Mouse (Mus musculus) frontal cortex, postnatal 36 days (tissue): Measurements from ENCODE around the gene Ampd1.

ENCODE experiments used
- DNase-seq, 2 experiments: peaks; one replicate each; pipeline ENCODE4 v3.0.0; 2022; ENCODE audit warnings: low spot score in 2 of 2

Ampd1 gene

DNA sequence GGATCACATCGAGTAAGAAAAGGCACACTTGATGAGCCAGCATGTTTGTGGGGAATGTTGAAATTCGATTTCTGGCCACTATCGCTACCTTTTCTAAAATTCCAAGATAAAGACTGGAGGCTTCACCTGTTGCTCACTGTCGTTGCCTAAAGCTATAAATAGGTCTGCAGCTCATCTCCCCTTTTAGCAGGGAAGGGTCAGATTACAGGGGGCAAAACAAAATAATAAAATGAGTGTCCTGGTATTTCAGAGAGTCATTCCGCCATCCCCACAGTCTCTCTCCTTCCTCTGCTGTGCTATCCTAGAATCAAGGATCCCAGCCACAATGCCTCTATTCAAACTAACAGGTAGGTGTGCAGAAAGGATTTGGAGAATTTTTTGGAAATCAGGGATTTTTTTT is at the start of gene Ampd1:
TSS of gene Ampd1 (plus strand) at position 244 of the 400 bp plus-strand sequence.
- no peak for DNase-seq

DNA sequence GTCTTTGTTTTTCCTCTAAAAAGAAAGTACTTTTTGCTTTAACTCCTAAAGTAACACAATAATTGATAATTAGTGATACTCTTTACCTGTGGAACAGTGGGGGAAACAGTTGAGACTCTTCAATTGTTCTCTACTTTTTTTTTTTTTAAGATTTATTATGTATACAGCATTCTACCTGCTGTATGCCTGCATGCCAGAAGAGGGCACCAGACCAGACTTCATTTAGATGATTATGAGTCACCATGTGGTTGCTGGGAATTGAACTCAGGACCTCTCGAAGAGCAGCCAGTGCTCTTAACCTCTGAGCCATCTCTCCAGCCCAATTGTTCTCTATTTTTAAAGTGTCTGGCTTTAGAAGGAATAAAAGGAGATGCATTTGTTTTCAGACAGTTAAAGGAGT is 47.6 kb upstream of the Ampd1 start:
- DNase-seq, result no peak

DNA sequence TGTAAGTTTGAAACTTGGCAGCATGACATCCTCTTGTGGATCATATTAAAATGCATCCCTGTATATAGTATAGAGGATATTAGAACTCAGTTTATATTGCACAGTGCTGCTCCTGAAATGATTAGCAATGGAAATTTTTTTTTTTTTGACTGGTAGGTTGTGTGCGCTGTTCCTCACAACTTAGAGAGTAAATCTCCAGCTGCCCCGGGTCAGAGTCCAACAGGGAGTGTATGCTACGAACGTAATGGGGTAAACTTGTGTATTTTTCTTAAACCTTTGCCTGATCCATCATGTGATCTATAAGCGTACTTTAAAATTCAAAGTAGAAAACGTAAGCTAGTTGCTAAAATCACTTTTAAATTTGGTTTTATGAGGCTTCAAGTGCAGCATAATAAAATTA is 33.5 kb upstream of the Ampd1 start:
- no peak for DNase-seq

DNA sequence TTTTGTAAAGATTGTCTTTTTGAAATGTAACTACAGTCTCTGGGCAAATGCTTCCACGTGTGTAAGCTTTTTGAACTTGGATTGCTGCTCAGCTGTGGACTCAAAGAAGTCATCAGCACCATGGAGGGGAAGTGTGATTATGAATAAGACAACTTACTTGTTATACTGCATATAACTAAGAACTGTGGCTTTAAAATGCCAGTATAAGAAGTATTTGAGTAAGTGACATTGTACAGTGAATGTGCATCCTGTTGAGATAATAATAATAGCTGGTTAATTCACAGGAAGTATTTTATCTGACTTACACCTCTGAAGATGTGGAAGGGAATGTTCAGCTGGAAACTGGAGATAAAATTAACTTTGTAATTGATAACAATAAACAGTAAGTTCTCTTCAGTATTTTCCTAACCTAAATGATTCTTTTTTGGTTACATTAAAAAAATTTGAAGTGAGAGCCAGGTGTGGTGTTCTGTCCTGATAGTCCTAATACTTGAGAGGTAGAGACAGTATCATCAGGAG is 32.9 kb upstream of the Ampd1 start:
- no peak for DNase-seq

DNA sequence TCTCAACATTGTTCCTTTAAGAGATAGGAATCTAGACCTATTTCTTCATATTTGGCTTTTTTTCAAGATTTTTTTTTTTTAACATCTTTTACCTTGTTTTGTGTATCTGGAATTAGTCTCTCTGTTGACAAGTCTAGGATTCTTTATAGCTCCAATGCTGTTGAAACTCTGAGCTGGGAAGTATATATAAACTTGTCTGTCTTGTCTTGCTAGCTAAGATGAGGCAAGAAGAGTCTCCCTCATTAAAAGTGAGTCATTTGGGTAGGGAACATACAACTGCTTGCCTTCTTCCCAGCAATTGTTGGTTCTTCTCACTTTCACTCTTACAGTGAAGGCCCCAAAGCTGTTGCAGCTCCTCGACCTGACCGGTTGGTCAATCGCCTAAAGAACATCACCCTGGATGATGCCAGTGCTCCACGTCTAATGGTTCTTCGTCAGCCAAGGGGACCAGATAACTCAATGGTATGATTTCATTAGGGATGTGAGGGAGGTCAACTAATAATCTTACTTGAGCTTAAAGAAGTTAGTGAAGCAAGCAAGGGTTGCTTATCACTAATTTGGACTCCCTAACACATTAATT is 17.7 kb upstream of the Ampd1 start:
- DNase-seq, result no peak

DNA sequence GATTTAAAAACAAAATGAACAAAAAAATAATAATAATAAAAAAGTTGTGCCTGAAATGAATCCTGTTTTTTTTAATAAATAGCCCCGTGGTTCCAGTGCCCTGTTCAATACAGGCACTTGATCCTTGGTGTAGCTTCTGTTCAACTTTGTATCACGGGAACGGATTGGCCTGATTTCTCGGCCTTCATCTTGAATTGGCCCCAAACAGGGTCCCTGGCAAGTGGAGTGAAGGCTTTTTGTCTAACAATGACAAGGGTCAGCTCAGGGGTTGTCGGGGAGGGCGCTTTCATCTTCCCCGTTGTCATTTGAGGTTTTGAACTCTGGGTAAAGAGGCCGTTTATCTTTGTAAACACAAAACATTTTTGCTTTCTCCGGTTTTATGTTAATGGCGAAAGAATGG is 16.1 kb upstream of the Ampd1 start:
- DNase-seq, result no peak

DNA sequence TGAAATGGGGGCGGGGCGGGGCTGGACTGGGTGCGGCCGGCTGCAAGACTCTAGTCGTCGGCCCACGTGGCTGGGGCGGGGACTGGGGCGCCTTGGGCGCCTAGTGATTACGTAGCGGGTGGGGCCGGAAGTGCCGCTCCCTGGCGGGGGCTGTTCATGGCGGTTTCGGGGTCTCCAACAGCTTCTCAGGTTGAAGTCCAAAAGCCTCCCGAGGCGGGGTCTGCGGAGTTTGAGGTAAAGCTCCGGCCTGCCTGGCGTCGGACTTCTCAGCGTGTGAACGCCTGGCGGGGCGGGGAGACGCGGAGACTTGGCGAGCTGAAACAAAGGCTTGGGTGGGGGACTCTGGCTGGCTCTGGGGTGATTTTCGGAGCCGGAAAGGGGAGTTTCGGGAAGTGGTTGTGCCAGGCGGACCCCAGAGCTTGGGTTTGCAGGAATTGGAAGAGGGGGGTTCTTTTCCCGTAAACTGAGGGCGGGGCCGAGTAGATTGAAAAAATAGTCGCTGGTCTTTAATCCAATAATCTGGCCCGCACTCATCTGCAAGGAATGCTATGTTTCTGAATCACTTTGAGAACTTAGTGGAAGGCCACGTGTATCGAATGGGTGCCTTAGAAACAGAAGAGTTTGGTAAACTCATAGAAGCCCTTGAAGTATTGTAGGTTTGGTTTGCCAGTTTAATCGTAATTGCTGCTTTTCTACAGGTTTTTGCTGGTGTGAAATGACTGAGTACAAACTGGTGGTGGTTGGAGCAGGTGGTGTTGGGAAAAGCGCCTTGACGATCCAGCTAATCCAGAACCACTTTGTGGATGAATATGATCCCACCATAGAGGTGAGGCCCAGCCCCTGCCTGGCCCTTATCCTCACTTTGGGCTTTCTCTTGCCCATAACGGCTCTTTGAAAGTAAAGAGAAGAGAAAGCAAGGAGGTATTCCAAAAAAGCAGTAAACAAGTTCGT is 15.3 kb upstream of the Ampd1 start, which contains the start of gene Nras:
TSS of gene Nras (plus strand) at position 79 of the 951 bp plus-strand sequence.
- DNase-seq, result peak; percentile 94

DNA sequence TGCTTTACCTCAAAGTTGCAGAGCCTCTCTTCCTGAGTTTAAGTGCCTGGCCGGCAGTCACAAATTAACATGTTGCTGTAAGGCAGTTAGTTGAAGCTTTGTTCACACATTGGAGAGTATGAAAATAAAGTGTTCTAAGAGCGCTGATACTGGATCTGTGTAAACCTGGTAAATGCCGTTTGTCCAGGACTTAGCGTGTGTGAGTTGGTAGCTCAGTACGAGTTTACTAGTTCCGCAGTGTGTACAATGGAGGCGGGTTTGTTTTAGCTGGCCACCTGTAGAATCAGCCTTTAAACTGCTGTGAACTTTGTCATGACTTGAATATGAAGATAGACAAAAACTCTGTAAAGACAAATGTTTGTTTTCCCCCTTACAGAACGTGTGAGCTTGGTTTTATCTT is 6.9 kb upstream of the Ampd1 start:
- no peak for DNase-seq

DNA sequence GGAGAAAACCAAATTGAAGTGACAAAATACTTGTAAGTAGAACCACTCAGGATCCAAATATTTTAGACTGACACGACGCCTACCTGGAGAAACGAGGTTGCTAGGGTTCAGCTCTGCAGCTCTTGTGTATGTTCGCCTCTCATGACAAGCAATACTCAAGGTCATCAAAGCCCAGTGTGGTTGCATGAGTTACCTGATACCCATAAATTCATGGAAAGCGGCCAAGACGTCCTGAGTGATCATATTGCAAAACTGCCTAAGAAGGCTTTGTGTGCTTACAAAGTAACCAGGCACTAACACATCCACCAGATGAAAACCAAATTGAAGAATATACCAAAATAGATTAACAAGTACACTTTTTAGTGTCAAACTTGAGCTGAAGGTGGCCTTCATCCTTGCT is 4.8 kb upstream of the Ampd1 start:
- no peak for DNase-seq

DNA sequence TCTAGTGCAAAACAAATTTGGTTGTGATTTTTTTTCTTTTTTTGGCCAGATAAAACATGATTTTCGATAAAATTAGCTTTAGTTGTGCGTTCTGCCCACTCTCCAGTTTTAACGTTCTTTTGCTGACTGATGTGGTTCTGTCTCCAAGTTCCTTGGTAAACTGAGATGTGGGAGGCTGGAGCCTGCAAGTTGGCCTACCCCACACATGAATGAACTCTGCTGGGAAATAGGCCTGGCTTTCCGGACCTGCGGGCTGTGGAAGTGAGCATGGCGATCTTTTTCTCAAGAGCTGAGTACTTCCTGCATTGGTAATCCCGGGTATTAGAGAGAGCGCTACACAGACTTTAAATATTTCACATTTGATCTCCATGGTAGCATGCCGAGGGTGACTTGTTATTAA is 2.1 kb downstream of the Ampd1 start:
- no peak for DNase-seq

DNA sequence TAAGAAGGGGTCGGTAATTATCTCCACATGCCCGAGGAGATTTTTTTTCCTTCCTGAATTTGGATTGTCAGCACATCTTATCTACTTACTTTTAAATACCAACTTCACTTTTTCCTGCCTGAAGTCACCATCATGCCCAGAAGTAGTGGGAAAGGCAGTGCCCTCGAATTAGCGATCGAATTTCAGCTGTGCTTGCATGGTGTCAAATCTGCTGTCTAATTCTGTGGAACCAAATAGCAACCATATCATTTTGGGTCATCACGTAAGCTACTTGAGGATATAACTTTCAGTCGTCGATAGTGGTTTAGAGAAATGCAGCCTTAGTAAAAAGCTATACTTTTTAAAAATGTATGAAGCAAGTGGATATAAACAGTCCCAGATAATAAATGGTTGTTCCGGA is 2.7 kb downstream of the Ampd1 start:
- DNase-seq, result no peak

DNA sequence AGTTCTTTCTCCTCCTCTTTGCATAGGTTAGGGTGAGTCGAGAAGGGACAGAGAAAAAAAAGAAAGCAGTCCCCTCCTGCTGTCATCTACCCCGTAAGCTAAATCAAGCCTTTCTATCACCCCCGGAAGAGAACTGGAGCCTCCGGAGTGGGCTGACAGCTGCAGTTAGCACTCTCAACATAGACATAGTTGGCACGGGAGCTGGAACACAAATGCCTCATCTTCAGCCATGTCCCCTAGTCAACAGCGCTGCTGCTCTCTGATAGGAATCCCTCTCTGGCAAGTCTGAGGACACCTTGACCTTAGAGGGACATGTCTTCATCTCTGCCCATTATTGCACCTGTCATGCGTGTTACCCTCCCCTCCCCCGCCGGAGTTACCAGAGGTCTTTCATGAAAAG is 5.5 kb downstream of the Ampd1 start:
- peak; percentile 31 to 52 for DNase-seq

DNA sequence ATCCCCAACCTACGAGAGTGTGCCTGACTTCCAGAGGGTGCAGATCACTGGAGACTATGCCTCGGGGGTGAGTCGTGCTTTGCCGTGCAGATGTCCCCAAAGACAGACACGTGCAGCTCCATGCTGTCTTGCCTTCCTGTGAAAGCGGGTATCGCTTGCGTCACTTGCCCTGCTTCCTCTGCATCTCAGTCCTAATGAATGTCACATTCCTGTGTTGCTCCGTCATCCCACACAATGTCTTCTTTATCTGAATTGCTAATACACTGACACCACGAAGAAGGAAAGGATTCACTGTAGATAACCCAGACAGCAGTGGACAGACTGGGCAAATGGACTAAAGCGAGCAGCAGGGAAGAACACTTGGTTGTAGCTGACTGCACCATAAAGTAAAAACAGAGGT is 7.2 kb downstream of the Ampd1 start:
- DNase-seq, result no peak

DNA sequence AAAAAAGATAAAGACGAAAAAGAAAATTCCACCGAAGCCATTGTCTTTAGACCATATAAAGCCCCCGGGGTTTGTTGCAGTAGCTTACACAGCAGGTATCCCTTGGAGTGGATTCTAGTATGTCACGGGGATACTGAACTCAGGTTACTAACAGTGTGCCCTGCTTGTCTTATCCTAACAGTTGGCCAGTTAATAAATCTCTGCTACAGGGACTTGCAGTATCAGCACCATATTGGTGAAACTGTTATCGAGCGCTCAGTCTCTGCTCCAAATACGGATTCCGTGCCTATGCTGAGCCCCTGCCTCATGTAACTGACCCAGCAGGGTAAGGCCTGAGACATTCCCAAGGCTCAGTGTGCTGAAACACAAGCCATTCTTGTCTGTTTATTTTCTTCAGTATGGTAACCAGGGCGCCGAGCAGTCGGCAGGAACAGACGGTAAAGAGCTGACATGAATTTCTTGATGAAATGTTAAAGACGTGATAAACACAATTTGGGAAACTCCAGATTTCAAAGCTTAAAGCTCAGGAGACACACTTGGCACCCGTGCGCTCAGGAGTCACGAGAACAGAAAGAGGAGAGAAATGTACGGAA is 8.1 kb downstream of the Ampd1 start:
- no peak for DNase-seq

DNA sequence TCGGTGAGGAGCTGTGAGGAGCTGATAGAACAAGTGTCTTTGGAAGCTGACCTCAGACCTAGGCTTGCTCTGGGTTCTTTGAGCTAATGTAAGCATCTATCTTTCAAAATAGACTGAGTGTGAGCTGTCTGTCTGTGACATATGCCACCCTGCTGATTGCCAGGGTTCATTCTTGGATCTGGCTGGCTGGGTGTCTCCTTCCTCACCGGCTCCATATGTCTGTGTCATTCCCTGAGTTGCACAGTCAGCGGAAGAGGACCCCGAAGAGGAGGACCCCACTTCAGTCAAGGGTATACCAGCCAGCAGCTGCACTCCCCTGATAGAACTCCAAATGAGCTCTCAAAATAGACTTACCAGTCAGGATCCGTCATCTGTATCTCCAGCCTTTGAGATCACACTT is 8.9 kb downstream of the Ampd1 start:
- no peak for DNase-seq

DNA sequence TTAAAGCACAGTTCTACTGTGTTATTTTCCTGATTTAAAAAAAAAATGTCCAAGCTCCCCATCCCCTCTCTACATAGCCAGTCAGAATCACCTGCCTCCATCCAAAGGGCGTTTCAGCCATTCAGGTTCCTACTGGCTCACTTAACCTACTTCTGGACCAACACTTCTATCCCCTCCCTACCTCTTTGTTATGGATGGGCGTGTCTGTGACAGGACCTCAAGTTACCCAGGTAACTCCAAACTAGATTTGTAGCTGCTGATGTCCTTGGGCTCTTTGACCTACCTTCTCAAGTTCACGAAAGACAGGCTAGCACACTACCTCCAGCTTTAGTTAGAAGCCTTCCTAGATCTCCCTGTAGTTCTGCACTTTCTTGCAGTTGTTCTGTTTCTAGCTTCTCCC is 12.2 kb downstream of the Ampd1 start:
- no peak for DNase-seq

DNA sequence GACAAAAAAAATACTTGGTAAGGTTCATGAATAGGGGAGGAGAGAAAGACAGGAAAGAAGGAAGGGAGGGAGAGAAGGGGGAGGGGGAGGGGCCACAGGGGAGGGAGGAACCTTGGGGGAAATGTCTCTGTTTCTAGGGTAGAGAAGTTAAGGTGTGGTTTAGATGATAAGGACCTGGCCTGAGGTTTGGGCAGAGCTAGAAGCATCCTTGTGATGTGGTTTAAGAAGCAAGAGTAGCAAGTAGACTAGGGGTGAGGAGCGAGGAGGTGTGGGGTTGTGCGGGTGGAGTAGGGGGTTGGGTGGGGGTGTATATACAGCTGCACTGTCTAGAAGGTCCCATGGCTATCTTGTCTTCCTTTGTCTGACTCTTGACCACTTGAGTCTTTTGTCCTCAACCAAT is 17.9 kb downstream of the Ampd1 start:
- DNase-seq, result no peak

DNA sequence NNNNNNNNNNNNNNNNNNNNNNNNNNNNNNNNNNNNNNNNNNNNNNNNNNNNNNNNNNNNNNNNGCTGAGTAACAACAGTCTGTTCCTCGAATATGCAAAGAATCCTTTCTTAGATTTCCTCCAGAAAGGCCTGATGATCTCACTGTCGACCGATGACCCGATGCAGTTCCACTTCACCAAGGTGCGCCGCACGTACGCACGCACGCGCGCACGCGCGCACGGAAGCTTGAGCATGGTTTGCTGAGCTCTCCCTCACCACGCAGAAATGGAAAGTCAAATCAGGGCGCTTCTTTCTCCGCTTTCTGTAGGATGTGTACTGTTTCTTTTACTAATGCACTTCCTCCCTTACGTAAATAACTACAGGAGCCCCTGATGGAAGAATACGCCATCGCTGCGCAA is 24.8 kb downstream of the Ampd1 start:
- no peak for DNase-seq

DNA sequence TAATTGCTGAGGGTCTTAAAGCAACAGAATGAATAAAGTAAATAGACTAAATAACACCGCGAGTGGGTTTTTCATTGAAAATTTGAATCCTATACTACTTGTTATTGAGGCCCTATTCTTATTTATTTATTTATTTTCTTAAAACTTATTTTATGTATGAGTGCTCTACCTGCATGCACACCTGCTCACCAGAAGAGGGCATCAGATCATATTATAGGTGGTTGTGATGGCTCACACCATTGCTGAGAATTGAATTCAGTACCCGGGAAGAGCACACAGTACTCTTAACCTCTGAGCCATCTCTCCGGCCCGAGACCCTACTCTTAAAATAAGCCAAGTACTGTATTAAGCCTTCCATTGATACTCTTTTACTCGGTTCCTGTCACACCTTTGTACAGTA is 25.9 kb downstream of the Ampd1 start:
- DNase-seq, result no peak

DNA sequence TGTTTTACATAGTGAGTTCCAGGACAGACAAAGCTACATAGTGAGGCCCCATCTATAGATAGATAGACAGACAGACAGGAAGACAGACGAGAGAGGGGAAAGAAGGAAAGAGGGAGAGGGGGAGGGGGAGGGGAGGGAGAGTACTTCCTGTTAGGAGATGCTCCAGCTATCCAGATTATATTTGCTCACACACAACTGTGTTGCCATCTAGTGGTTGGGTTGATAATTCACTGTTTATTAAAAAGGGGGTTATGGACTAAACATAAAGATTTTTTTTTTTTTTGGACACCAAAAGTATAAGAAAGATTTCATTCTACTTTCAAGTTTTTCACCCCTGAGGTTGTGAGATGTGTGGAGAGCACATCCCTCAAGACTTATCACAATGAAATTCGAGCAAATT is 26.9 kb downstream of the Ampd1 start:
- DNase-seq, result no peak

DNA sequence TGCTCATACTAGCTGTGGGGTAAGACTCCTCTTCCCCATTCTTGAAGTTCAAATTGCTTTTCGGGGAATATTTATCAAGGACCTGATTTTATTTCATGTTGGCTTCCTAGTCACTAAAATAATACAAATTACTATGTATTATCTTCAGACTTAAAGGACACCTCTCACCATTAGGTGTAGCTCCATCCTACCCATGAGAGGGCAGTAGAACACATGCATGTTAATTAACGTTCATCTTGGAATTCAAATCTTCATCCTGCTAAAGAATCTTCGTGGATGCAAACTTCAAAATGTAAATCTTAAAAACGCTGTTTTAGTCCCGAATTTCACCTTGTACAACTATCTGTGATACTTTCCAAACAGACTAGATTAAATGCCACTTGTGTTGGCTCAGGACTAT is 27.4 kb downstream of the Ampd1 start:
- no peak for DNase-seq

DNA sequence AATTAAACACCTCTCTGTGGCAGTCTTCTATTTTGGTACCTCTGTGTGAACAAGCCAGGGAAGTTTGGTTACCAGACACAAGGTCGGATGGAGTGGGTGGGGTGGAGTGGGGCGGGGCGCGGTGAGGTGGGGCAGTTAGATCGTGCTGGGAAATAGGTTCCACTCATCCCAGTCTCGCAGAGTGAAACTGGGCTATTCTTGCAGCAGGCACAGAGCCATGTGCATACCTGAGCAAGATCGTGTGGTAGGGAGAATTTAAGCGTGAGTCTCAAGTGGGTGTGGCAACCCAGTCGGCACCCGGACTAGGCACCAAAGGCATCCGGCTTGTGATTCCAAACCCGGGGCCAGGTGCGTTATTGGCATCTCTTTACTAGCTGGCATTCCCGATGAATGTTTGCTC is 28.1 kb downstream of the Ampd1 start:
- DNase-seq, result no peak
